Mouse (Mus musculus): ENCODE measurements at regions not wholly inside any gene's neighbourhood (a gene's known extent, or its start where the extent isn't known, plus 50 kb on each side); places are given as distances from the start of the nearest gene placed in this dataset.

DNA sequence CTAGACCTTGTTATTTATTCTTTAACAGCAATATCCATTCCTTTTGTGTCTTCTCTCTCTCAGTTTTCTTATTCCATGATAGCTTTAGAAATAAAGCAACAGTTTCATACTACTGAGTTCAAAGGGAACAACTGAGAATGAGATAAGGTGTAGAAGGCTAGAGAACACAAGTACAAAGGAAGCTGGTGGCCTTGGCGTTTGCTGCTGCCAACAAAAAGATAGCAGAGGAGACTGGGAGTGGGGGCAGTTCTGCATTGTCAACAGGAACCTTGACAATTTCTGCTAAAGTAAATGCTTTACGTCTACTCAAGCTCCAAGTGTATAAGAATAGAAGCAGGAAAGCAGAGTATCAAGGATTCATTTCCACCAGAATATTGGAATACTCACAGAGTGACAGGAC is 109.3 kb upstream of the B430305J03Rik start:
- no peak for DNase-seq (ENCODE audit: low spot score in 2 of 2)

DNA sequence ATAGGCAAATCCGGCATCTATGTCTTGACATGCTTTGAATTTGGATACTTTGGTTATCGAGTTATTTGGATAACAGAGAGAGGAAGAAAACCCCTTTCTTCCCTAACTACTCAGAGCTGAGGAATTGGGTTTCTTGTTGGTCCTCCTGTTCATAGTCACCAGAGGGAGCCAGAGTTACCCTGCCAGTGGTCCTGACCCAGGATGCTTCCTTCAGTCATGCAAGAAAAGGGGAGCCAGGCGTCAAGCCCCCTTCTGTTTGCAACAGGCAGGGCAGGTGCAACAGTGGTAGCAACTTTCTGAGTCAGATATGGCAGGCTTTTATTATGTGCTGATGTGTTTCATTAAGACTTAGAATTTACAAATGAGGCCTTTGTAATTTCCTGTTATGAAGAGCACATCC is 101.4 kb upstream of the B430305J03Rik start:
- DNase-seq (ENCODE audit: low spot score in 2 of 2) = no peak

DNA sequence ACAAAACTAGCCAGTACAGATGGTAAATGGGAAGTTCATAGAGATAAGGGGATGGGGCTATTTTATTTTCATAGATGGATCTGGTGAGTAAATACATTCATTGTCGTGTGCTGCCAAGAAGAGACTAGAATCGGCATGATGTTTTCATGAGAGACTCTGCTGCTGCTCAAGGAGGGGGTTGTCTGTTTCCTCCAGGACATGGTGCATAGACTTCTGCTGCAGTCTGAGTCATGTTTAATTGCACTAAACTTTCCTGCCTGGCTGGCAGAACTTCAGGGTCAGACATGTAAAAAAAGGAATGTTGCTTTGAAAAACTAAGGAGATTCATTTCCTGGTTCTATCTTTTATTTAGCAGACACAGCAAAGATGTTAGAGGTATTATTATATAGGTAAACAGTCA is 100.9 kb upstream of the B430305J03Rik start:
- no peak for DNase-seq (ENCODE audit: low spot score in 2 of 2)

DNA sequence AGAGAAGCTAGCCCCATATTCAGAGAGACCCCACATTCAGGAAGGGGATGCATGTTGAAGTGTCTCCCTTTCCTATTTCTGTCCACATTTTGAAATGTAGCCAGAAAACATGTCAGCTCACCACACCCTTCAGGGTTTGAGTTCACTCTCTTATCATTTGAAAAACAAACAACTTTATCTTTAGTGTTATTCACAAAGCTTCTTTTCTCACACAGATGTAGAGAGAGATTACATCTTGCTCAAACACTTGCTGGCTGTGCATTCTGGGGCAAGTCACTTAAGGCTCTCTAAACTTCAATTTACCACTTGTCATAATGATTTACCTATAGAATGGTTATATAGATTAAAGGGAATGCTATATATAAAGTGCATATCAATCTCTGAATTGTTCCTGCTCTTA is 94.3 kb upstream of the B430305J03Rik start:
- no peak for DNase-seq (ENCODE audit: low spot score in 2 of 2)

DNA sequence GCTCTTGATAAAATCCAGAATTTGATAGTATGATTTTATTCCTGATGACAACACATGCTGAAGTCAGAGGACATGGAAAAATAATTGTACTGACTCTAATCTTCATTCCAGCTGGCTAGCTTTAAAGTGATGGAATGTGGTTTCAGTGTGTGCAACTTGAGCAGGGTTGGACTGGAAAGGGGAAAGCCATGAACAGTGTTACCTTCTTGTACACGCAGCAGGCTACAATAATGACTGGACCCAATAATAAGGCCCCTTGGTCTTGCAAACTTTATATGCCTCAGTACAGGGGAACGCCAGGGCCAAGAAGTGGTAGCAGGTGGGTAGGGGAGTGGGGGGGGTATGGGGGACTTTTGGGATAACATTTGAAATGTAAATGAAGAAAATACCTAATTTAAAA is 90.8 kb upstream of the B430305J03Rik start:
- DNase-seq (ENCODE audit: low spot score in 2 of 2) = no peak

DNA sequence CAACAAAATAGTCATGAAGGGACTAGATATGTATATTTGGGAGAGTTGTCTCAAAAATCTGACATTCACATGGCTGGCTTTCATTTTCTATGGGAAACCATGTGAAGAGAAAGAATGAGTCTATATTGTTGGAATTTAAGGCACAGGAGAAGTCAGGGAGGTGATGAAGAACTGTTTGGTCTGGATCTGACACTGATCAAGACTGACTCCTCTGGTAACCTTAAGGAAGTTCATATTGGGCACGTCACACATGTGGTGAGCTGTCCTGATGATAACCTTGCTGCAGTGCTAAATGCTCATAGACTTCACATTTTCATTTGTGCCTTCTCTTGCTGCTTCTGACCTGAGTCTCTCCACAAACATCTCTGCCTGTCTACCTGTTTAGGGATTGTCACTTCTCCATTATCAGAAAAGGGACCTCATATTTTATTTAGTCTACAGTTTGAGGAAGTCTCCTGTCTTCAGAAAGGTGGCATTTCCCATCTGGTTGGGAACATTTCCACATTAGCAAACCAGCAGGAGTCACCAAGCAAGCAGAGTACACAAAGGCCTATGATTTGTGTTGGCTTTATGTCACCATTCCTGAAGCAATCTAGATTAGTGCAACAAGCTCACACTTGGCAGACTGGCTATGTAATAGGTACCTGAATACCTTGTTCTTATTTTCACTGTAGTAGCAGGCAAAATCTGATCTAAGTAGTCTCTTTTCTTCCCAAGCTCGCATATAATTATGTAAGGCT is 76.4 kb upstream of the B430305J03Rik start:
- no peak for DNase-seq (ENCODE audit: low spot score in 2 of 2)

DNA sequence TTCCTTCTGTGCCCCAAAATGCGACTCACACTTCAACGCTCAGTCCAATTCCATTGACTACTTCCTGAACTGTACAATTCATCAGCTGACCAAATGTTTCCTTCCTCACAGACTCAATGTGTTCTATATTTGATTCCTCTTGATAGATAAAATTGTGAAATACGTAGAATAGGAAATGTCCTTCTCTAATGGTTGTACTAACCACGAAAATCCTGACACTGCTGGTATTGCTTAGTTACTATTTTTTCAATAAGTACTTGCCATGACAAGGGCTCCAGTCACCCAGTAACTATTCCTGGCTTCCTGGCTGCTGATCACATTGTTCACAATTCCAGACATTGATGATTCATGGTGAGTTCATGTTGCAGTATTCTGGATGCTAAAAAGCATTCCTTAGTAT is 75.7 kb upstream of the B430305J03Rik start:
- no peak for DNase-seq (ENCODE audit: low spot score in 2 of 2)

DNA sequence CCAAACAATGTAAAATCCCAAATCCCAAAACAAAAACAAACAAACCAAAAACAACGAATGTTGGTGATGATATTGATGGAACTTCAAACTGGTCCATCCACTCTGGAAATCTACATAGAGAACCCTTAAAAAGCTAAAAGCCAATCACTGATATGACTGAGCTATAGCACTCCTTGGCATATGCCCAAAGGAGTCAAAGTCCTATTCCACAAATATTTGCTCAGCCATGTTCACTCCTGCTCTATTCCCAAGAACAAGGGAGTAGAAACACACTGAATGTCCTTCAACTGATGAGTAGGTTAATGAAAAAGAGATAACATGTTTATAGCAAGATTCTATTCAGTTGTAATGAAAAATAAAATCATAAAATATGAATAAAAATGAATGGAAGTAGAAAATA is 63.0 kb upstream of the B430305J03Rik start:
- no peak for DNase-seq (ENCODE audit: low spot score in 2 of 2)

DNA sequence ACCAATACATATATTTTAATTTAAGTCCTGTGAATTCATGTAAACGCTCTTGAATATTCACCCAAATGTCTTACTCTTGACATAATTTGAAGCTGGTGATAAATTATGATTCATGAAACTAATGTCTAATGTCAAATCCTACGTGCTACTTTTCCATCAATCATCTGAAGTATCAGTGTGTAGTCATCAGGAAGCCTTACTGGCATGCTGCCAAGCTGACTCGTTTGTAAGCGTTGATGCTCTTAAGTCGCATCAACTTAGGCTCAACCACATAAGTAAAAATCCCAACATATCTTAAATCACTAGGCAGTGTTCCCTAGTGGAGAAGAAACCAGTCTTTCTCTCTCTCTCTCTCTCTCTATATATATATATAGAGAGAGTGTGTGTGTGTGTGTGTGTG is 58.2 kb upstream of the B430305J03Rik start:
- no peak for DNase-seq (ENCODE audit: low spot score in 2 of 2)

DNA sequence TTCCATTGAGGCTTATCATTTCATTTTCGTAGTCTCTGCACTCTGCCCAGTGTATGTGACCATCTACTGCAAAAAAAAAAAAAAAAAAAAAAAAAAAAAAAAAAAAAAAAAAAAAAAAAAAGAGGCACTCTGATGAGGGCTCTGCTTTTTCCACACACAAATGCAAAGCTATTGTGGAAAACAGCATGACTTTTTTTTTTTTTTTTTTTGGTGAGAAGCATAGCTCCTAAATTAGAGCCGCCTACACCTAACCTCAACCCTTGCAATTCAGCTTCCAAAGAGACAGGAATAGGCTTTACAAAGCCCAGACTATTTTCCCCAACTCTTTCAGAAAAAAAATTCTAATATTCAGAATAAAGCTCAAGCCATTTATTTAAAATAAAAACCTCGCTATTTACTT is 54.0 kb upstream of the B430305J03Rik start:
- DNase-seq (ENCODE audit: low spot score in 2 of 2) = no peak

DNA sequence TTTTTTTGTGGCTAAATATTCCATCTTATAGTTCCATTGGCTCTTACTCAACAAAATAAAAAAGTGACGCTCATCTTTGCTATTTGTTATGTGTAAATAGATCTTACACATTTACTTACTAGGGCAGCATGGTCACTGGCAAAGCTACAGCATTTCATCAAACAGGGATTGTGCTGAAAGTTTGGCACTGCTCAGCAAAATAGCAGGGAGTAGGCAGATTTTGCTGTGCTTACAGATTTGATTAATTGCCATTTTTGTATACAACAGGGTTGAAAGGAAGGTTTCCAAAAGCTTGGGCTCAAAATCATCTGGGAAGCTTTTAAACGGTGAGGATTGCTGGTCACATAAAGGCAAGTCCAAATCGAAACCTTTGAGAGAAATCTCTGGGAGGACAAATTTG is 52.3 kb upstream of the B430305J03Rik start:
- no peak for DNase-seq (ENCODE audit: low spot score in 2 of 2)

Measured in left cerebral cortex, adult 18-20 months (tissue).